Mouse (Mus musculus) cerebellum, adult 9-11 months (tissue): ENCODE data around the gene Homer1.
A peak's percentile ranks its signal among the peaks of the same experiment; 100 is the strongest.

Source experiments
- DNase-seq: peaks from one replicate; pipeline ENCODE4 v3.0.0; 2022

The Homer1 gene

GRCm38 (mm10) chr13:93299316-93299715 is at the start of gene Homer1:
TSS of gene Homer1 (plus strand) at chr13:93299635.
- DNase-seq = no peak

GRCm38 (mm10) chr13:93251732-93252131 is 47.7 kb upstream of the Homer1 start:
- no peak for DNase-seq

GRCm38 (mm10) chr13:93252175-93252574 is 47.3 kb upstream of the Homer1 start:
- DNase-seq = no peak

- no peak for DNase-seq
These were observed 46.5 kb upstream of the Homer1 start for GRCm38 (mm10) chr13:93252941-93253340.

GRCm38 (mm10) chr13:93267151-93267550 is 32.3 kb upstream of the Homer1 start:
- no peak for DNase-seq

GRCm38 (mm10) chr13:93300581-93300980 is 1.1 kb downstream of the Homer1 start:
- DNase-seq = no peak

GRCm38 (mm10) chr13:93301060-93301459 is 1.6 kb downstream of the Homer1 start:
- DNase-seq = no peak

GRCm38 (mm10) chr13:93302846-93303562 is 3.6 kb downstream of the Homer1 start:
- peak; percentile 19 for DNase-seq

- peak; percentile 99 for DNase-seq
These were observed 4.3 kb downstream of the Homer1 start for GRCm38 (mm10) chr13:93303563-93304250.

GRCm38 (mm10) chr13:93304251-93305001 is 5.0 kb downstream of the Homer1 start:
- DNase-seq = no peak

- no peak for DNase-seq
These were observed 5.7 kb downstream of the Homer1 start for GRCm38 (mm10) chr13:93305149-93305548.

- DNase-seq = no peak
These were observed 6.2 kb downstream of the Homer1 start for GRCm38 (mm10) chr13:93305636-93306035.

- no peak for DNase-seq
These were observed 7.1 kb downstream of the Homer1 start for GRCm38 (mm10) chr13:93306545-93306944.

- no peak for DNase-seq
These were observed 8.3 kb downstream of the Homer1 start for GRCm38 (mm10) chr13:93307700-93308099.

- DNase-seq = no peak
These were observed 9.9 kb downstream of the Homer1 start for GRCm38 (mm10) chr13:93309295-93309694.

- DNase-seq = no peak
These were observed 13.1 kb downstream of the Homer1 start for GRCm38 (mm10) chr13:93312518-93312917.

- no peak for DNase-seq
These were observed 14.9 kb downstream of the Homer1 start for GRCm38 (mm10) chr13:93314322-93314721.

- DNase-seq = no peak
These were observed 20.7 kb downstream of the Homer1 start for GRCm38 (mm10) chr13:93320089-93320488.

GRCm38 (mm10) chr13:93326326-93326725 is 26.9 kb downstream of the Homer1 start:
- no peak for DNase-seq

- no peak for DNase-seq
These were observed 32.3 kb downstream of the Homer1 start for GRCm38 (mm10) chr13:93331721-93332120.

GRCm38 (mm10) chr13:93332491-93332890 is 33.1 kb downstream of the Homer1 start:
- DNase-seq = no peak

GRCm38 (mm10) chr13:93335337-93335736 is 35.9 kb downstream of the Homer1 start:
- DNase-seq = no peak

- DNase-seq = no peak
These were observed 39.0 kb downstream of the Homer1 start for GRCm38 (mm10) chr13:93338394-93338793.
